Mouse (Mus musculus): ENCODE measurements at regions not wholly inside any gene's neighbourhood (a gene's known extent, or its start where the extent isn't known, plus 50 kb on each side); places are given as distances from the start of the nearest gene placed in this dataset.

GRCm38 (mm10) chr13:97825801-97826576 is 65.6 kb upstream of the Gm10260 start:
- DNase-seq (ENCODE audit: low spot score) (peak; percentile 54), ATAC-seq (ENCODE audit: low FRiP score) (peak; percentile 62)
- Histone ChIP-seq H3K9me3 (ENCODE audit: control insufficient read depth, low read length) (no peaks in the 10 kb centered on the region), H3K9ac (ENCODE audit: low read depth, low read length) (no peak overlapping the region), H3K4me2 (replicated peaks; ENCODE audit: low read depth, low read length) (no peak overlapping the region), H3K36me3 (ENCODE audit: control insufficient read depth, insufficient read depth, low read length) (no peaks in the 10 kb centered on the region), H3K4me3 (ENCODE audit: low read depth, low read length) (no peak overlapping the region), H3K27me3 (ENCODE audit: control insufficient read depth, insufficient read depth, low read length) (no peaks in the 10 kb centered on the region), H3K4me1 (replicated peaks; ENCODE audit: control insufficient read depth, insufficient read depth, low read length) (peaks cover 4% of the 10 kb centered on the region; the same call in 1 of the 2 replicates), H3K27ac (ENCODE audit: low read depth, low read length) (peak overlapping the region; percentile 73)
- WGBS = 47% methylated on average over 22 of the region's 22 CpGs

- ATAC-seq (ENCODE audit: low FRiP score) (peak; percentile 56; the same call in 1 of the 2 replicates), DNase-seq (ENCODE audit: low spot score) (no peak)
- H3K27ac ChIP-seq (ENCODE audit: low read depth, low read length) = peak overlapping the region; percentile 73
- H3K27me3 ChIP-seq (ENCODE audit: control insufficient read depth, insufficient read depth, low read length) = no peaks in the 10 kb centered on the region
- no peak overlapping the region for H3K4me2 ChIP-seq (replicated peaks; ENCODE audit: low read depth, low read length)
- no peak overlapping the region for H3K4me3 ChIP-seq (ENCODE audit: low read depth, low read length)
- no peaks in the 10 kb centered on the region for H3K9me3 ChIP-seq (ENCODE audit: control insufficient read depth, low read length)
- 45% methylated on average over 3 of the region's 3 CpGs for WGBS
- peaks cover 4% of the 10 kb centered on the region; the same call in 1 of the 2 replicates for H3K4me1 ChIP-seq (replicated peaks; ENCODE audit: control insufficient read depth, insufficient read depth, low read length)
- no peaks in the 10 kb centered on the region for H3K36me3 ChIP-seq (ENCODE audit: control insufficient read depth, insufficient read depth, low read length)
- H3K9ac ChIP-seq (ENCODE audit: low read depth, low read length) = no peak overlapping the region
Measured at GRCm38 (mm10) chr13:97825361-97825760, 64.9 kb upstream of the Gm10260 start.

- Histone ChIP-seq H3K27me3 (ENCODE audit: control insufficient read depth, insufficient read depth, low read length) (no peaks in the 10 kb centered on the region), H3K9me3 (ENCODE audit: control insufficient read depth, low read length) (no peaks in the 10 kb centered on the region), H3K4me3 (ENCODE audit: low read depth, low read length) (no peak overlapping the region), H3K27ac (ENCODE audit: low read depth, low read length) (peak overlapping the region; percentile 62), H3K36me3 (ENCODE audit: control insufficient read depth, insufficient read depth, low read length) (no peaks in the 10 kb centered on the region), H3K4me2 (replicated peaks; ENCODE audit: low read depth, low read length) (0 out of 2 replicates have a peak overlapping the region, but pooled peaks have one; percentile 0), H3K4me1 (replicated peaks; ENCODE audit: control insufficient read depth, insufficient read depth, low read length) (peaks cover 4% of the 10 kb centered on the region; the same call in 1 of the 2 replicates), H3K9ac (ENCODE audit: low read depth, low read length) (no peak overlapping the region)
- 40% methylated on average over 20 of the region's 20 CpGs for WGBS
- ATAC-seq (ENCODE audit: low FRiP score) = peak; percentile 91
- DNase-seq (ENCODE audit: low spot score) = peak; percentile 71
Measured at GRCm38 (mm10) chr13:97824071-97824716, 63.8 kb upstream of the Gm10260 start.

- H3K9ac ChIP-seq (ENCODE audit: low read depth, low read length) = no peak overlapping the region
- 79% methylated on average over 2 of the region's 2 CpGs for WGBS
- H3K4me2 ChIP-seq (replicated peaks; ENCODE audit: low read depth, low read length) = no peak overlapping the region
- ATAC-seq (ENCODE audit: low FRiP score) = no peak
- no peaks in the 10 kb centered on the region for H3K27me3 ChIP-seq (ENCODE audit: control insufficient read depth, insufficient read depth, low read length)
- H3K4me3 ChIP-seq (ENCODE audit: low read depth, low read length) = no peak overlapping the region
- H3K4me1 ChIP-seq (replicated peaks; ENCODE audit: control insufficient read depth, insufficient read depth, low read length) = peaks cover 4% of the 10 kb centered on the region; the same call in 1 of the 2 replicates
- DNase-seq (ENCODE audit: low spot score) = no peak
- H3K9me3 ChIP-seq (ENCODE audit: control insufficient read depth, low read length) = no peaks in the 10 kb centered on the region
- H3K27ac ChIP-seq (ENCODE audit: low read depth, low read length) = no peak overlapping the region
- no peaks in the 10 kb centered on the region for H3K36me3 ChIP-seq (ENCODE audit: control insufficient read depth, insufficient read depth, low read length)
Measured at GRCm38 (mm10) chr13:97821630-97822029, 61.2 kb upstream of the Gm10260 start.

GRCm38 (mm10) chr13:97821011-97821410 is 60.6 kb upstream of the Gm10260 start:
- no peak for DNase-seq (ENCODE audit: low spot score)
- Histone ChIP-seq H3K4me2 (replicated peaks; ENCODE audit: low read depth, low read length) (no peak overlapping the region), H3K4me1 (replicated peaks; ENCODE audit: control insufficient read depth, insufficient read depth, low read length) (peaks cover 4% of the 10 kb centered on the region; the same call in 1 of the 2 replicates), H3K27ac (ENCODE audit: low read depth, low read length) (no peak overlapping the region), H3K4me3 (ENCODE audit: low read depth, low read length) (no peak overlapping the region), H3K9ac (ENCODE audit: low read depth, low read length) (no peak overlapping the region), H3K27me3 (ENCODE audit: control insufficient read depth, insufficient read depth, low read length) (no peaks in the 10 kb centered on the region), H3K36me3 (ENCODE audit: control insufficient read depth, insufficient read depth, low read length) (no peaks in the 10 kb centered on the region), H3K9me3 (ENCODE audit: control insufficient read depth, low read length) (no peaks in the 10 kb centered on the region)
- no peak for ATAC-seq (ENCODE audit: low FRiP score)
- WGBS = 76% methylated on average over 3 of the region's 3 CpGs

- DNase-seq (ENCODE audit: low spot score) (no peak), ATAC-seq (ENCODE audit: low FRiP score) (no peak)
- WGBS = 92% methylated on average over 8 of the region's 8 CpGs
Measured at GRCm38 (mm10) chr13:97820401-97820800, 60.0 kb upstream of the Gm10260 start.

GRCm38 (mm10) chr13:97819036-97819435 is 58.6 kb upstream of the Gm10260 start:
- ATAC-seq (ENCODE audit: low FRiP score) (no peak), DNase-seq (ENCODE audit: low spot score) (no peak)
- Histone ChIP-seq H3K27me3 (ENCODE audit: control insufficient read depth, insufficient read depth, low read length) (no peaks in the 10 kb centered on the region), H3K4me3 (ENCODE audit: low read depth, low read length) (no peak overlapping the region), H3K36me3 (ENCODE audit: control insufficient read depth, insufficient read depth, low read length) (no peaks in the 10 kb centered on the region), H3K27ac (ENCODE audit: low read depth, low read length) (no peak overlapping the region), H3K4me1 (replicated peaks; ENCODE audit: control insufficient read depth, insufficient read depth, low read length) (no peaks in the 10 kb centered on the region), H3K9me3 (ENCODE audit: control insufficient read depth, low read length) (no peaks in the 10 kb centered on the region), H3K9ac (ENCODE audit: low read depth, low read length) (no peak overlapping the region), H3K4me2 (replicated peaks; ENCODE audit: low read depth, low read length) (no peak overlapping the region)
- WGBS = 84% methylated on average over 9 of the region's 9 CpGs

More at GRCm38 (mm10) chr13:97820401-97820800, 60.0 kb upstream of the Gm10260 start:
- H3K36me3 ChIP-seq (ENCODE audit: control insufficient read depth, insufficient read depth, low read length) = no peaks in the 10 kb centered on the region
- H3K9me3 ChIP-seq (ENCODE audit: control insufficient read depth, low read length) = no peaks in the 10 kb centered on the region
- no peak overlapping the region for H3K27ac ChIP-seq (ENCODE audit: low read depth, low read length)
- H3K4me3 ChIP-seq (ENCODE audit: low read depth, low read length) = no peak overlapping the region
- H3K4me1 ChIP-seq (replicated peaks; ENCODE audit: control insufficient read depth, insufficient read depth, low read length) = peaks cover under 1% of the 10 kb centered on the region; the same call in 1 of the 2 replicates
- H3K9ac ChIP-seq (ENCODE audit: low read depth, low read length) = no peak overlapping the region
- H3K27me3 ChIP-seq (ENCODE audit: control insufficient read depth, insufficient read depth, low read length) = no peaks in the 10 kb centered on the region
- H3K4me2 ChIP-seq (replicated peaks; ENCODE audit: low read depth, low read length) = no peak overlapping the region

- Histone ChIP-seq H3K36me3 (ENCODE audit: control insufficient read depth, insufficient read depth, low read length) (no peaks in the 10 kb centered on the region), H3K4me2 (replicated peaks; ENCODE audit: low read depth, low read length) (no peak overlapping the region), H3K4me3 (ENCODE audit: low read depth, low read length) (no peak overlapping the region), H3K9ac (ENCODE audit: low read depth, low read length) (no peak overlapping the region), H3K9me3 (ENCODE audit: control insufficient read depth, low read length) (no peaks in the 10 kb centered on the region), H3K27me3 (ENCODE audit: control insufficient read depth, insufficient read depth, low read length) (no peaks in the 10 kb centered on the region), H3K4me1 (replicated peaks; ENCODE audit: control insufficient read depth, insufficient read depth, low read length) (no peaks in the 10 kb centered on the region), H3K27ac (ENCODE audit: low read depth, low read length) (no peak overlapping the region)
- ATAC-seq (ENCODE audit: low FRiP score) (no peak), DNase-seq (ENCODE audit: low spot score) (no peak)
- WGBS = 92% methylated on average over 3 of the region's 3 CpGs
Measured at GRCm38 (mm10) chr13:97816923-97817322, 56.5 kb upstream of the Gm10260 start.
